Mouse (Mus musculus): ENCODE measurements around the gene Tpk1.

Tpk1 gene

GRCm38 (mm10) chr6:43665677-43666546 lies at the start of gene Tpk1:
Gene Tpk1, minus strand, starts transcription at chr6:43666278.
- peak; percentile 92 for DNase-seq

GRCm38 (mm10) chr6:43702810-43703614 lies 36.9 kb upstream of the Tpk1 start:
- no peak for DNase-seq

GRCm38 (mm10) chr6:43691863-43692262 lies 25.8 kb upstream of the Tpk1 start:
- DNase-seq: no peak

- DNase-seq: peak; percentile 49
Observed at GRCm38 (mm10) chr6:43685985-43686384, 19.9 kb upstream of the Tpk1 start.

GRCm38 (mm10) chr6:43682535-43682934 lies 16.5 kb upstream of the Tpk1 start:
- no peak for DNase-seq

GRCm38 (mm10) chr6:43678689-43679212 lies 12.7 kb upstream of the Tpk1 start:
- DNase-seq: no peak

GRCm38 (mm10) chr6:43677566-43677965 lies 11.5 kb upstream of the Tpk1 start:
- peak; percentile 82 for DNase-seq

- DNase-seq: no peak
Observed at GRCm38 (mm10) chr6:43676139-43676538, 10.1 kb upstream of the Tpk1 start.

GRCm38 (mm10) chr6:43674986-43675760 lies 9.1 kb upstream of the Tpk1 start:
- DNase-seq: peak; percentile 77

- no peak for DNase-seq
Observed at GRCm38 (mm10) chr6:43670939-43671338, 4.9 kb upstream of the Tpk1 start.

GRCm38 (mm10) chr6:43667681-43668080 lies 1.6 kb upstream of the Tpk1 start:
- DNase-seq: no peak

GRCm38 (mm10) chr6:43666611-43667400 lies 728 bp upstream of the Tpk1 start:
- DNase-seq: no peak

- DNase-seq: no peak
Observed at GRCm38 (mm10) chr6:43661822-43662221, 4.3 kb downstream of the Tpk1 start.

- no peak for DNase-seq
Observed at GRCm38 (mm10) chr6:43658290-43658689, 7.8 kb downstream of the Tpk1 start.

GRCm38 (mm10) chr6:43657845-43658244 lies 8.2 kb downstream of the Tpk1 start:
- DNase-seq: no peak

- no peak for DNase-seq
Observed at GRCm38 (mm10) chr6:43654876-43655456, 11.1 kb downstream of the Tpk1 start.

GRCm38 (mm10) chr6:43649516-43649915 lies 16.6 kb downstream of the Tpk1 start:
- DNase-seq: no peak

GRCm38 (mm10) chr6:43645674-43646073 lies 20.4 kb downstream of the Tpk1 start:
- no peak for DNase-seq

GRCm38 (mm10) chr6:43645105-43645504 lies 21.0 kb downstream of the Tpk1 start:
- no peak for DNase-seq

GRCm38 (mm10) chr6:43643718-43644117 lies 22.4 kb downstream of the Tpk1 start:
- no peak for DNase-seq

GRCm38 (mm10) chr6:43642375-43642774 lies 23.7 kb downstream of the Tpk1 start:
- no peak for DNase-seq

- DNase-seq: no peak
Observed at GRCm38 (mm10) chr6:43640621-43641020, 25.5 kb downstream of the Tpk1 start.

All from kidney, adult 9 months (tissue).